Mouse (Mus musculus) forebrain, embryonic 12.5 days (tissue): ENCODE measurements around the gene Gm20403. TPM values are rescaled to one million over a fixed set of nuclear protein-coding genes. Genes with fewer than 3 reads are reported as not detected.

ENCODE experiments used
- ATAC-seq: fragments of 200-750 bp; cut with Nextera tagmentation; 2 replicates; pipeline ENCODE4 v1.8.0; 2017; ENCODE audit warnings: moderate TSS enrichment; ENCODE audit not compliant: low FRiP score
- H3K27ac ChIP-seq: fragments of 300-500 bp; sonication (generic); 2 replicates; pipeline ENCODE4 v1.5.1; 2016; ENCODE audit warnings: mild to moderate bottlenecking
- H3K27me3 ChIP-seq: fragments of 300-500 bp; sonication (generic); 2 replicates; pipeline ENCODE4 v1.6.1; 2016; ENCODE audit warnings: mild to moderate bottlenecking
- H3K36me3 ChIP-seq: fragments of 300-500 bp; sonication (generic); replicated peaks from 2 replicates; pipeline ENCODE4 v1.6.1; 2016; ENCODE audit warnings: mild to moderate bottlenecking
- H3K4me1 ChIP-seq: fragments of 300-500 bp; sonication (generic); 2 replicates; pipeline ENCODE4 v1.6.1; 2016
- H3K4me2 ChIP-seq: fragments of 300-500 bp; sonication (generic); 2 replicates; pipeline ENCODE4 v1.6.1; 2016; ENCODE audit warnings: mild to moderate bottlenecking, moderate library complexity
- H3K4me3 ChIP-seq: fragments of 300-500 bp; sonication (generic); replicated peaks from 2 replicates; pipeline ENCODE4 v1.5.1; 2016; ENCODE audit warnings: mild to moderate bottlenecking
- H3K9ac ChIP-seq: fragments of 300-500 bp; sonication (generic); 2 replicates; pipeline ENCODE4 v1.6.1; 2016; ENCODE audit warnings: mild to moderate bottlenecking
- H3K9me3 ChIP-seq: fragments of 300-500 bp; sonication (generic); 2 replicates; pipeline ENCODE4 v1.6.1; 2016
- WGBS: fragments of 180-500 bp; shearing (Covaris S2); methylation state at CpG from one replicate; pipeline ENCODE4 v1.1.7; 2016; 5-methylcytosine and 5-hydroxymethylcytosine counted together
- polyA plus RNA-seq: library from polyadenylated mRNA; unstranded; fragments of >200 nt; fragmentation: Nextera tagmentation; extraction: Ambion mirVana; gene quantifications from 2 replicates; pipeline ENCODE4 v1.2.1, GENCODE M21; 2016

Gene Gm20403
- polyA plus RNA-seq, result not detected in 2 replicates

GRCm38 (mm10) chr12:54986052-54986717, at the start of gene Gm20403:
Gene Gm20403, minus strand, starts transcription at chr12:54986529.
- Histone ChIP-seq H3K4me1 (peaks cover 9% of the 10 kb centered on the region), H3K27me3 (no peaks in the 10 kb centered on the region), H3K9me3 (no peaks in the 10 kb centered on the region), H3K27ac (peak within 1 kb of the TSS; percentile 92), H3K4me3 (peak within 1 kb of the TSS; percentile 95), H3K9ac (peak within 1 kb of the TSS; percentile 93), H3K36me3 (0 out of 2 replicates have a peak, but pooled peaks cover 4% of the 10 kb centered on the region), H3K4me2 (peak within 1 kb of the TSS; percentile 89)
- WGBS, result under 1% methylated on average over 59 of the region's 60 CpGs
- peak; percentile 66 for ATAC-seq

- Histone ChIP-seq H3K9ac (no peak overlapping the region), H3K27me3 (no peaks in the 10 kb centered on the region), H3K9me3 (no peaks in the 10 kb centered on the region), H3K4me1 (no peaks in the 10 kb centered on the region), H3K36me3 (no peaks in the 10 kb centered on the region), H3K27ac (no peak overlapping the region), H3K4me3 (no peak overlapping the region), H3K4me2 (no peak overlapping the region)
- ATAC-seq, result no peak
- 80% methylated on average over 3 of the region's 3 CpGs for WGBS
Measured at GRCm38 (mm10) chr12:55027088-55027487, 40.8 kb upstream of the Gm20403 start.

- WGBS, result 83% methylated on average over 2 of the region's 2 CpGs
- H3K4me3 ChIP-seq, result no peak overlapping the region
Measured at GRCm38 (mm10) chr12:55023284-55023683, 37.0 kb upstream of the Gm20403 start.

GRCm38 (mm10) chr12:55019421-55019877, 33.1 kb upstream of the Gm20403 start:
- Histone ChIP-seq H3K4me3 (no peak overlapping the region), H3K4me2 (no peak overlapping the region), H3K4me1 (peaks cover 8% of the 10 kb centered on the region; the same call in 1 of the 2 replicates), H3K27me3 (no peaks in the 10 kb centered on the region), H3K9me3 (no peaks in the 10 kb centered on the region), H3K36me3 (no peaks in the 10 kb centered on the region), H3K27ac (no peak overlapping the region), H3K9ac (no peak overlapping the region)
- 91% methylated on average over 7 of the region's 7 CpGs for WGBS
- ATAC-seq, result no peak

More at GRCm38 (mm10) chr12:55023284-55023683, 37.0 kb upstream of the Gm20403 start:
- no peaks in the 10 kb centered on the region for H3K4me1 ChIP-seq
- no peak overlapping the region for H3K27ac ChIP-seq
- no peaks in the 10 kb centered on the region for H3K36me3 ChIP-seq
- no peak for ATAC-seq
- no peak overlapping the region for H3K9ac ChIP-seq
- H3K4me2 ChIP-seq, result no peak overlapping the region
- no peaks in the 10 kb centered on the region for H3K9me3 ChIP-seq
- no peaks in the 10 kb centered on the region for H3K27me3 ChIP-seq

GRCm38 (mm10) chr12:55017119-55017721, 30.9 kb upstream of the Gm20403 start:
- no peak for ATAC-seq
- 56% methylated on average over 9 of the region's 9 CpGs for WGBS
- H3K9ac ChIP-seq, result no peak overlapping the region
- H3K9me3 ChIP-seq, result no peaks in the 10 kb centered on the region
- no peak overlapping the region for H3K4me2 ChIP-seq
- H3K27ac ChIP-seq, result no peak overlapping the region
- no peaks in the 10 kb centered on the region for H3K27me3 ChIP-seq
- peaks cover 8% of the 10 kb centered on the region; the same call in 1 of the 2 replicates for H3K4me1 ChIP-seq
- no peaks in the 10 kb centered on the region for H3K36me3 ChIP-seq
- H3K4me3 ChIP-seq, result no peak overlapping the region

GRCm38 (mm10) chr12:55016339-55017118, 30.2 kb upstream of the Gm20403 start:
- 72% methylated on average over 8 of the region's 8 CpGs for WGBS
- no peak for ATAC-seq

GRCm38 (mm10) chr12:55015428-55015827, 29.1 kb upstream of the Gm20403 start:
- no peak overlapping the region for H3K27ac ChIP-seq
- H3K4me1 ChIP-seq, result peaks cover 8% of the 10 kb centered on the region; the same call in 1 of the 2 replicates
- no peak overlapping the region for H3K4me3 ChIP-seq
- H3K27me3 ChIP-seq, result no peaks in the 10 kb centered on the region
- H3K4me2 ChIP-seq, result no peak overlapping the region
- no peak for ATAC-seq
- no peak overlapping the region for H3K9ac ChIP-seq
- no peaks in the 10 kb centered on the region for H3K36me3 ChIP-seq
- H3K9me3 ChIP-seq, result no peaks in the 10 kb centered on the region
- 85% methylated on average over 5 of the region's 5 CpGs for WGBS

More at GRCm38 (mm10) chr12:55016339-55017118, 30.2 kb upstream of the Gm20403 start:
- Histone ChIP-seq H3K9me3 (no peaks in the 10 kb centered on the region), H3K27me3 (no peaks in the 10 kb centered on the region), H3K4me2 (no peak overlapping the region), H3K27ac (no peak overlapping the region), H3K9ac (no peak overlapping the region), H3K36me3 (no peaks in the 10 kb centered on the region), H3K4me1 (peaks cover 8% of the 10 kb centered on the region; the same call in 1 of the 2 replicates), H3K4me3 (no peak overlapping the region)

- 92% methylated on average over 6 of the region's 6 CpGs for WGBS
- H3K4me1 ChIP-seq, result peaks cover 8% of the 10 kb centered on the region; the same call in 1 of the 2 replicates
Measured at GRCm38 (mm10) chr12:55013626-55014398, 27.5 kb upstream of the Gm20403 start, which contains the start of gene Baz1a. Gene Baz1a, minus strand, starts transcription at chr12:55014348.

GRCm38 (mm10) chr12:55013031-55013430, 26.7 kb upstream of the Gm20403 start:
- no peaks in the 10 kb centered on the region for H3K9me3 ChIP-seq
- no peak overlapping the region for H3K4me2 ChIP-seq
- WGBS, result 87% methylated on average over 1 of the region's 1 CpGs

More at GRCm38 (mm10) chr12:55013626-55014398, 27.5 kb upstream of the Gm20403 start, which contains the start of gene Baz1a:
- H3K4me2 ChIP-seq, result no peak within 1 kb of the TSS
- H3K4me3 ChIP-seq, result no peak within 1 kb of the TSS
- H3K27ac ChIP-seq, result no peak within 1 kb of the TSS
- no peaks in the 10 kb centered on the region for H3K36me3 ChIP-seq
- no peak for ATAC-seq
- no peaks in the 10 kb centered on the region for H3K27me3 ChIP-seq
- no peaks in the 10 kb centered on the region for H3K9me3 ChIP-seq
- H3K9ac ChIP-seq, result no peak within 1 kb of the TSS

GRCm38 (mm10) chr12:55007361-55008008, 21.2 kb upstream of the Gm20403 start:
- H3K27ac ChIP-seq, result no peak overlapping the region
- H3K27me3 ChIP-seq, result no peaks in the 10 kb centered on the region
- H3K4me2 ChIP-seq, result no peak overlapping the region
- peaks cover 4% of the 10 kb centered on the region; the same call in 1 of the 2 replicates for H3K9me3 ChIP-seq
- no peaks in the 10 kb centered on the region for H3K4me1 ChIP-seq
- no peaks in the 10 kb centered on the region for H3K36me3 ChIP-seq
- no peak overlapping the region for H3K4me3 ChIP-seq
- H3K9ac ChIP-seq, result no peak overlapping the region
- ATAC-seq, result no peak
- 86% methylated on average over 14 of the region's 14 CpGs for WGBS

More at GRCm38 (mm10) chr12:55013031-55013430, 26.7 kb upstream of the Gm20403 start:
- H3K27ac ChIP-seq, result no peak overlapping the region
- ATAC-seq, result no peak
- H3K4me3 ChIP-seq, result no peak overlapping the region
- H3K27me3 ChIP-seq, result no peaks in the 10 kb centered on the region
- peaks cover 8% of the 10 kb centered on the region; the same call in 1 of the 2 replicates for H3K4me1 ChIP-seq
- no peak overlapping the region for H3K9ac ChIP-seq
- H3K36me3 ChIP-seq, result no peaks in the 10 kb centered on the region

GRCm38 (mm10) chr12:55006071-55006470, 19.7 kb upstream of the Gm20403 start:
- ATAC-seq, result no peak
- no peaks in the 10 kb centered on the region for H3K4me1 ChIP-seq
- WGBS, result 93% methylated on average over 7 of the region's 7 CpGs
- no peak overlapping the region for H3K9ac ChIP-seq
- no peak overlapping the region for H3K4me3 ChIP-seq
- no peak overlapping the region for H3K27ac ChIP-seq
- H3K4me2 ChIP-seq, result no peak overlapping the region
- no peaks in the 10 kb centered on the region for H3K27me3 ChIP-seq
- peaks cover 4% of the 10 kb centered on the region; the same call in 1 of the 2 replicates for H3K9me3 ChIP-seq
- H3K36me3 ChIP-seq, result no peaks in the 10 kb centered on the region
